Mouse (Mus musculus) left cerebral cortex, postnatal 14 days (tissue): ENCODE data around the gene Mrvi1. TPM values are rescaled to one million over a fixed set of nuclear protein-coding genes. Genes with fewer than 3 reads are reported as not detected.

Experiments
- DNase-seq, 2 experiments: peaks; one replicate each; pipeline ENCODE4 v3.0.0; 2021 to 2022; ENCODE audit warnings: low spot score in 2 of 2, mixed read lengths in 1 of 2
- intact Hi-C: fragments of 180-260 bp; cut with DNase I; formaldehyde crosslinking; loops from one replicate; pipeline ENCODE4 v1.15.1; 2025
- total RNA-seq, 2 experiments: library from RNA; stranded (reverse); gene quantifications; 2 replicates each; pipeline ENCODE4 v1.2.3; 2021

Mrvi1 gene
- total RNA-seq, 2 experiments from 2014 or later, result 2.5 to 3.6 TPM

- no peak for DNase-seq
- intact Hi-C loops, result no loop called here
Observed at GRCm38 (mm10) chr7:110949785-110950620, 32.3 kb downstream of the Mrvi1 start.

- intact Hi-C loops, result no loop called here
- DNase-seq, result no peak
Observed at GRCm38 (mm10) chr7:110948579-110948978, 33.7 kb downstream of the Mrvi1 start.

- no peak for DNase-seq
Observed at GRCm38 (mm10) chr7:110947616-110948015, 34.6 kb downstream of the Mrvi1 start.

GRCm38 (mm10) chr7:110946731-110947130 lies 35.5 kb downstream of the Mrvi1 start:
- DNase-seq, result peak in 1 of 2 experiments; percentile 12
- intact Hi-C loops, result no loop called here

More at GRCm38 (mm10) chr7:110947616-110948015, 34.6 kb downstream of the Mrvi1 start:
- intact Hi-C loops, result no loop called here

- DNase-seq, result no peak
Observed at GRCm38 (mm10) chr7:110944321-110944720, 37.9 kb downstream of the Mrvi1 start.

GRCm38 (mm10) chr7:110941701-110942530 lies 40.3 kb downstream of the Mrvi1 start:
- intact Hi-C loops, result no loop called here
- DNase-seq, result no peak

More at GRCm38 (mm10) chr7:110944321-110944720, 37.9 kb downstream of the Mrvi1 start:
- intact Hi-C loops, result no loop called here

GRCm38 (mm10) chr7:110941116-110941521 lies 41.1 kb downstream of the Mrvi1 start:
- no peak for DNase-seq
- intact Hi-C loops, result no loop called here

GRCm38 (mm10) chr7:110935815-110936762 lies 46.2 kb downstream of the Mrvi1 start:
- no peak for DNase-seq
- intact Hi-C loops, result loop anchor here (10.0 kb wide), 1 partner anchor 211 kb away; no protein-coding TSS in a partner anchor

GRCm38 (mm10) chr7:110933999-110934398 lies 48.3 kb downstream of the Mrvi1 start:
- no peak for DNase-seq
- intact Hi-C loops, result loop anchor here (5.0 to 10.0 kb wide), 2 partner anchors 117 to 209 kb away; no protein-coding TSS in a partner anchor

- no peak for DNase-seq
- intact Hi-C loops, result loop anchor here (5.0 to 10.0 kb wide), 2 partner anchors 116 to 209 kb away; no protein-coding TSS in a partner anchor
Observed at GRCm38 (mm10) chr7:110933329-110933728, 48.9 kb downstream of the Mrvi1 start.

GRCm38 (mm10) chr7:110930118-110930854 lies 52.0 kb downstream of the Mrvi1 start:
- peak; percentile 50 to 55 for DNase-seq
- intact Hi-C loops, result loop anchor here (5.0 to 10.0 kb wide), 2 partner anchors 113 to 205 kb away; no protein-coding TSS in a partner anchor

GRCm38 (mm10) chr7:110926562-110926961 lies 55.7 kb downstream of the Mrvi1 start:
- DNase-seq, result no peak
- intact Hi-C loops, result no loop called here

- no peak for DNase-seq
- intact Hi-C loops, result no loop called here
Observed at GRCm38 (mm10) chr7:110920331-110921261, 61.7 kb downstream of the Mrvi1 start.

GRCm38 (mm10) chr7:110919721-110920120 lies 62.5 kb downstream of the Mrvi1 start:
- DNase-seq, result no peak
- intact Hi-C loops, result no loop called here

GRCm38 (mm10) chr7:110915913-110916312 lies 66.3 kb downstream of the Mrvi1 start:
- DNase-seq, result no peak
- intact Hi-C loops, result no loop called here

- intact Hi-C loops, result no loop called here
- no peak for DNase-seq
Observed at GRCm38 (mm10) chr7:110914531-110914930, 67.7 kb downstream of the Mrvi1 start.

GRCm38 (mm10) chr7:110913754-110914153 lies 68.5 kb downstream of the Mrvi1 start:
- intact Hi-C loops, result no loop called here
- no peak for DNase-seq
